Mouse (Mus musculus): ENCODE results near the gene Prkca. TPM values are rescaled to one million over a fixed set of nuclear protein-coding genes. Genes with fewer than 3 reads are reported as not detected.

Prkca gene
- polyA plus RNA-seq, 1 experiment from 2014 or later, result 1.6 TPM

DNA sequence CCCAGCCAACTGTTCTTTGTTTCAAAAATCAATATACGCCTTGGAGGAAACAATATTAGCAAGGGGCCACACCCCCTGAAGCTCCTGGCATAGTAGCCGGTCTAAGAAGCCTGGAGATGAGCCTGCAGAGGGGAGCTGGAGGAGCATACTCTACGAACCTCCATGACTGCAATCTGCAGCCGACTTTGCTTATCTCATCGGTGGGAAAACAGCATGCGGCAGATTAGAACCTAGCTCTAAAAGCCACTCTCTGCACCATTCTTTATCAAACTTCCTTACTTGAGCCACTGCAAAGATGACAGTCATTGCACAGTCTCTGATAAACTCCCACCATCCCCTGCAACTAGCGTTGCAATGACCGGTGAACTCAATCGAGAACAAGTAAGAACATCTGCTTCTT, 194.5 kb downstream of the Prkca start:
- Histone ChIP-seq H3K36me3 (replicated peaks) (no peaks in the 10 kb centered on the region), H3K27ac (peak overlapping the region; percentile 9; the same call in 1 of the 2 replicates), H3K9me3 (no peaks in the 10 kb centered on the region), H3K27me3 (ENCODE audit: poor library complexity, severe bottlenecking) (peaks cover 5% of the 10 kb centered on the region; the same call in 1 of the 2 replicates), H3K4me1 (peaks cover 50% of the 10 kb centered on the region), H3K4me3 (no peak overlapping the region)
- no peak for DNase-seq (ENCODE audit: extremely low spot score, low spot score)
- WGBS, result 81% methylated on average over 9 of the region's 9 CpGs

- peaks cover 5% of the 10 kb centered on the region; the same call in 1 of the 2 replicates for H3K27me3 ChIP-seq (ENCODE audit: poor library complexity, severe bottlenecking)
- peak overlapping the region; percentile 35; the same call in 1 of the 2 replicates for H3K27ac ChIP-seq
- 31% methylated on average over 4 of the region's 4 CpGs for WGBS
- H3K4me3 ChIP-seq, result no peak overlapping the region
- no peak for DNase-seq (ENCODE audit: extremely low spot score, low spot score)
- peaks cover 52% of the 10 kb centered on the region for H3K4me1 ChIP-seq
- no peaks in the 10 kb centered on the region for H3K9me3 ChIP-seq
- H3K36me3 ChIP-seq (replicated peaks), result no peaks in the 10 kb centered on the region
Observed at GRCm38 (mm10) chr11:108148491-108148890, 195.2 kb downstream of the Prkca start.

GRCm38 (mm10) chr11:108145752-108146496, 197.8 kb downstream of the Prkca start:
- 77% methylated on average over 13 of the region's 13 CpGs for WGBS
- no peaks in the 10 kb centered on the region for H3K9me3 ChIP-seq
- H3K27me3 ChIP-seq (ENCODE audit: poor library complexity, severe bottlenecking), result peaks cover 5% of the 10 kb centered on the region; the same call in 1 of the 2 replicates
- no peak for DNase-seq (ENCODE audit: extremely low spot score, low spot score)
- 0 out of 2 replicates have a peak overlapping the region, but pooled peaks have one; percentile 1 for H3K27ac ChIP-seq
- H3K36me3 ChIP-seq (replicated peaks), result no peaks in the 10 kb centered on the region
- H3K4me1 ChIP-seq, result peaks cover 47% of the 10 kb centered on the region
- H3K4me3 ChIP-seq, result no peak overlapping the region

- 88% methylated on average over 8 of the region's 8 CpGs for WGBS
- H3K27ac ChIP-seq, result no peak overlapping the region
- H3K27me3 ChIP-seq (ENCODE audit: poor library complexity, severe bottlenecking), result peaks cover 3% of the 10 kb centered on the region; the same call in 1 of the 2 replicates
- no peak overlapping the region for H3K4me3 ChIP-seq
- no peak for DNase-seq (ENCODE audit: extremely low spot score, low spot score)
- H3K9me3 ChIP-seq, result no peaks in the 10 kb centered on the region
- no peaks in the 10 kb centered on the region for H3K36me3 ChIP-seq (replicated peaks)
- H3K4me1 ChIP-seq, result peaks cover 39% of the 10 kb centered on the region
Observed at GRCm38 (mm10) chr11:108145128-108145527, 198.6 kb downstream of the Prkca start.

GRCm38 (mm10) chr11:108143739-108144138, 200.0 kb downstream of the Prkca start:
- Histone ChIP-seq H3K4me1 (peaks cover 29% of the 10 kb centered on the region), H3K9me3 (no peaks in the 10 kb centered on the region), H3K4me3 (no peak overlapping the region), H3K27me3 (ENCODE audit: poor library complexity, severe bottlenecking) (no peaks in the 10 kb centered on the region), H3K27ac (no peak overlapping the region), H3K36me3 (replicated peaks) (no peaks in the 10 kb centered on the region)
- DNase-seq (ENCODE audit: extremely low spot score, low spot score), result no peak
- WGBS, result 87% methylated on average over 2 of the region's 2 CpGs

DNA sequence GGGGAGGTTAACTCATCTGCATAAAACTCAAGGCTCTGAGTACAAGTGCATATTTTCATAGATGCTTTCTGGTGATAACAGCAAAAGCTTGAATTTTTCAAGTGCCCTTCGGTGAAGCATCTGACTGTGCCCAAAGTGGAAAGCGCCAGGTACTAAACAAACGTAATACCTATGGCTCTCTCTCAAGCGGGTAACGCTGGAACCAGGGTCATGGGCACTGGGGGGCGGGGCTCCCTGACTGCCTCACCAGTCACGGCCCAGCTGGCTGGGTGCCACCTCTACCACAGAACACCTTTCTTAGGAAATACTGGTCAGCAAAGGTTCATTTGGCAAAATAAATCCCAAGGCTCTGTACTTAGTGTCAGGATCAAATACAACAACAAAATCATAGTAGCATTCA, 203.7 kb downstream of the Prkca start:
- Histone ChIP-seq H3K36me3 (replicated peaks) (no peaks in the 10 kb centered on the region), H3K27me3 (ENCODE audit: poor library complexity, severe bottlenecking) (no peaks in the 10 kb centered on the region), H3K4me3 (no peak overlapping the region), H3K9me3 (no peaks in the 10 kb centered on the region), H3K27ac (no peak overlapping the region), H3K4me1 (peaks cover 23% of the 10 kb centered on the region)
- no peak for DNase-seq (ENCODE audit: extremely low spot score, low spot score)
- WGBS, result 75% methylated on average over 7 of the region's 7 CpGs

GRCm38 (mm10) chr11:108136341-108136740, 207.4 kb downstream of the Prkca start:
- Histone ChIP-seq H3K36me3 (replicated peaks) (no peaks in the 10 kb centered on the region), H3K27me3 (ENCODE audit: poor library complexity, severe bottlenecking) (no peaks in the 10 kb centered on the region), H3K9me3 (no peaks in the 10 kb centered on the region), H3K4me1 (peaks cover 28% of the 10 kb centered on the region), H3K27ac (no peak overlapping the region), H3K4me3 (no peak overlapping the region)
- WGBS, result 47% methylated on average over 3 of the region's 3 CpGs
- no peak for DNase-seq (ENCODE audit: extremely low spot score, low spot score)

- no peaks in the 10 kb centered on the region for H3K9me3 ChIP-seq
- peaks cover 28% of the 10 kb centered on the region for H3K4me1 ChIP-seq
- WGBS, result 24% methylated on average over 4 of the region's 4 CpGs
- H3K27me3 ChIP-seq (ENCODE audit: poor library complexity, severe bottlenecking), result no peaks in the 10 kb centered on the region
- H3K36me3 ChIP-seq (replicated peaks), result no peaks in the 10 kb centered on the region
- DNase-seq (ENCODE audit: extremely low spot score, low spot score), result no peak
- H3K4me3 ChIP-seq, result no peak overlapping the region
- no peak overlapping the region for H3K27ac ChIP-seq
Observed at GRCm38 (mm10) chr11:108135407-108136159, 208.1 kb downstream of the Prkca start.

DNA sequence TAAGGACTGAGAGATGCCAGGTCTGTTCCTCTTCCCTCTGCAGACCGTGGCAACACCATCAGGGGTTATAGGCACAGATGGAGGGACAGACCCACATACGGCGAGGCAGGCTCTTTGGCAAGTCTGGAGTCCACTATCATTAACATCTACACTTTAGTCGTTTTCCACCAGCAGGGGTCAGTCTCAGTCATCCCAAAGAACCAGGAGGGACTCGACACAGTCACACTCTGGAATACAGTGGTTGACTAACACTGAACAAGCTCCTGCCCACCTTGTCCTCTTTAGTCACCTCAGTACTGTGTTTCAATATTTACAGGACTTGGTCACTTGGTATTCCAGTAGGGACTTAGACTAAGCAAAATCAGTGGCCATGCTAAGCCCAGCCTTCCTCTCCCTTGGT, 215.1 kb downstream of the Prkca start:
- Histone ChIP-seq H3K27ac (no peak overlapping the region), H3K27me3 (ENCODE audit: poor library complexity, severe bottlenecking) (no peaks in the 10 kb centered on the region), H3K4me3 (no peak overlapping the region), H3K4me1 (peaks cover 3% of the 10 kb centered on the region), H3K9me3 (no peaks in the 10 kb centered on the region), H3K36me3 (replicated peaks) (no peaks in the 10 kb centered on the region)
- peak; percentile 34 for DNase-seq (ENCODE audit: extremely low spot score, low spot score)
- WGBS, result 43% methylated on average over 5 of the region's 5 CpGs

GRCm38 (mm10) chr11:108127908-108128307, 215.8 kb downstream of the Prkca start:
- peaks cover 8% of the 10 kb centered on the region for H3K4me1 ChIP-seq
- H3K4me3 ChIP-seq, result no peak overlapping the region
- H3K9me3 ChIP-seq, result no peaks in the 10 kb centered on the region
- 90% methylated on average over 5 of the region's 5 CpGs for WGBS
- H3K27me3 ChIP-seq (ENCODE audit: poor library complexity, severe bottlenecking), result no peaks in the 10 kb centered on the region
- H3K27ac ChIP-seq, result no peak overlapping the region
- DNase-seq (ENCODE audit: extremely low spot score, low spot score), result no peak
- no peaks in the 10 kb centered on the region for H3K36me3 ChIP-seq (replicated peaks)

DNA sequence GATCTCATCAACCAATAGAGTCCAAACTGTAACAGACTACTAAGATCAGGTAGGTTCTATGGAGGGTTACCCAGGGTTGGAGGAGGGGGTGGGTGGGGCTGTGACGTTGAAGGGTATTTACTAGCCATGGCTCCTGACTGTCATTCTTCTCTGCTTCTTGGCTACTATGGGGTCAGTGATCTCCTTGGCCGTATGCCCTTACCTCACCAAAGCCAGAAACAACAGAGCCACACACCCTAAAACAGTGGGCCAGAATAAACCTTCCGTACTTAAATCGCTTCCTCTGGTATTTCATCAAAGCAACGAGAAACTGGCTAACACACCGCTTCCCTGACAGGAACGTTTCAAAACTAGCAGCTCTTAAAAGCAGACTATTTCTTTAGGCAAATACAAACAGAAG, 221.2 kb downstream of the Prkca start:
- WGBS, result 93% methylated on average over 7 of the region's 7 CpGs
- H3K27me3 ChIP-seq (ENCODE audit: poor library complexity, severe bottlenecking), result no peaks in the 10 kb centered on the region
- no peak for DNase-seq (ENCODE audit: extremely low spot score, low spot score)
- H3K36me3 ChIP-seq (replicated peaks), result no peaks in the 10 kb centered on the region
- peaks cover 8% of the 10 kb centered on the region for H3K4me1 ChIP-seq
- H3K27ac ChIP-seq, result no peak overlapping the region
- no peak overlapping the region for H3K4me3 ChIP-seq
- no peaks in the 10 kb centered on the region for H3K9me3 ChIP-seq

- no peak overlapping the region for H3K27ac ChIP-seq
- no peaks in the 10 kb centered on the region for H3K36me3 ChIP-seq (replicated peaks)
- H3K9me3 ChIP-seq, result no peaks in the 10 kb centered on the region
- no peak for DNase-seq (ENCODE audit: extremely low spot score, low spot score)
- no peak overlapping the region for H3K4me3 ChIP-seq
- 88% methylated on average over 5 of the region's 5 CpGs for WGBS
- H3K27me3 ChIP-seq (ENCODE audit: poor library complexity, severe bottlenecking), result no peaks in the 10 kb centered on the region
- H3K4me1 ChIP-seq, result peaks cover 8% of the 10 kb centered on the region
Observed at GRCm38 (mm10) chr11:108120708-108121107, 223.0 kb downstream of the Prkca start.

DNA sequence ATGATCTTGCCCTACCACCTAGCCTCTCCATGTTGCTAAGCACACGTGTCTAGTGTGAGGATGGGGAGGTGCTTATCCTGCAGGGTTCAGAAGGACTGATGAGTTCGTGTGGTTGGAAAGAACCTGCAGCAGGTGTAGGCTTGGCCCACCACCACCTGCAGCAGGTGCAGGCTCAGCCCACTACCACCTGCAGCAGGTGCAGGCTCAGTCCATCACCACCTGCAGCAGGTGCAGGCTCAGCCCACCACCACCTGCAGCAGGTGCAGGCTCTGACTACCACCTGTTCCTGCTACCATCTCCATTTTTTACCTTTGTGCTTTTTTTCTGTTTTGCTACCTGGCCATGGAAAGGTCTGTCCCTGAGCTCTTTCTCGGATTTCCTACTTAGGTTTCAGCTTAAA, 223.9 kb downstream of the Prkca start:
- 84% methylated on average over 3 of the region's 3 CpGs for WGBS
- Histone ChIP-seq H3K9me3 (no peaks in the 10 kb centered on the region), H3K27ac (no peak overlapping the region), H3K4me3 (no peak overlapping the region), H3K36me3 (replicated peaks) (no peaks in the 10 kb centered on the region), H3K27me3 (ENCODE audit: poor library complexity, severe bottlenecking) (no peaks in the 10 kb centered on the region), H3K4me1 (peaks cover 8% of the 10 kb centered on the region)
- no peak for DNase-seq (ENCODE audit: extremely low spot score, low spot score)
